Mouse (Mus musculus): ENCODE measurements at regions not wholly inside any gene's neighbourhood (a gene's known extent, or its start where the extent isn't known, plus 50 kb on each side); places are given as distances from the start of the nearest gene placed in this dataset.

DNA sequence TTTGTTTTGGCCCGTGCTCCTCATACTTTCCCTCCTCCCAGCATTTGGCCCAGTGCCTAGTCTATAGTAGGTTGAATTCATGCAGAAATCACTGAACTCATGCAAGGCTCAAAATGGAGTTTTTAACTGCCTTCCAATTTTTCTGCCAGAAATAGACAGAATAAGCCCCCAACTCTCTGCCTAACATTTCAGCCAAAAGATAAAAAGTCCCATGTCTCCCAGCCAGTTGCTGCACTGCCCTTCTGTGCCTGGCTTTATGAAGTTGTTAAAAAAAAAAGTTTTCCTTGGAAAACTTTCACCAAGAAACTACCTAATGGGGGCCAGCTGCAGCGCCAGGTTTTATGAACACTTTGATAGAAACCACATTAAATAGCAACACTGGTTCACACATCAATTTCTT is 222.0 kb downstream of the Zic3 start:
- no peak for DNase-seq

DNA sequence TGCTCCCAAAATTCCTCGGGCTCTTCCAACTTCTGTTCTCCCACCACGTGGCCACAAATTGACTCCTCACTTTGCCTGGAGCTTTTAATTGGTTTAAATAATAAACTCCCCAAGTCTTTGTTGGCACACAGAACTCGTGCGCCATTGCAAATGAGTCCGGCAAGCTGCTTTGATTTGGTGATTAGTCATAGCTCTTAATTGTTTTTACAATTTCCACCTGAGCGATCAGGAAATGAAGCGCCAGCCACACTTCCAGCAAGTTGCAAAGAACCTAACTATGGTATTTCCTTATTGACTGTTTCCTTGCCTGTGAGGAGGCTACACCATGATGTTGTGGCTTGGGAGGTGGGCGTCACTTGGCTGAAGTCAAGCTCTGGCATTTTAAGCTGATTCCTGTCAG is 233.5 kb downstream of the Zic3 start:
- DNase-seq: no peak

- no peak for DNase-seq
Observed at GRCm38 (mm10) chrX:58282903-58283302, 260.4 kb downstream of the Zic3 start.

DNA sequence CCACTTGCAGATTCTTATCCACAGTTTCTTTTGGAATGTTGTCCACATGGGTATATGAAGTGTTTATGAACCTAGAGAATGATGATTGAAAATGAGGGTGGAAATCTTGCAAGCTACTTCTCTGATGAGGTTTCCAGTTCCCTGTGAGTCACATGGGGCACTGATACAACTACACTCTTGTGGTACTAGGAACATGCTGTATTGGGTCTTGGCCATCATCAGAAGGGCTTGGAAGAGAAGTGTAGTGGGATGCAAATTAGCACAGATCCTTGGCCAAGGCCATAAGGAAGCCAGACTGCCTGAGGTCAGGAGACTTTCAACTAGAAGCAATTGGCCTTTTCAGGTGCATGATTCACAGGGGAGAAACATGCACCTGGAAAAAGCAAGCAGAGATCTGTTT is 300.3 kb downstream of the Zic3 start:
- DNase-seq: no peak

GRCm38 (mm10) chrX:58351606-58352005 is 329.1 kb downstream of the Zic3 start:
- no peak for DNase-seq

GRCm38 (mm10) chrX:58377926-58378325 is 355.4 kb downstream of the Zic3 start:
- peak; percentile 13 for DNase-seq

Data from cerebellum, adult 9-10 months (tissue).